Mouse (Mus musculus) frontal cortex, adult 2 months (tissue): ENCODE measurements at regions not wholly inside any gene's neighbourhood (a gene's known extent, or its start where the extent isn't known, plus 50 kb on each side); places are given as distances from the start of the nearest gene placed in this dataset.

ENCODE experiments used
- DNase-seq, 2 experiments: peaks; one replicate each; pipeline ENCODE4 v3.0.0; 2022; ENCODE audit warnings: low spot score in 1 of 2; ENCODE audit errors: extremely low spot score in 1 of 2

- DNase-seq = no peak
Measured at GRCm38 (mm10) chr16:20803278-20803930, 69.1 kb upstream of the Thpo start.

- DNase-seq = no peak
Measured at GRCm38 (mm10) chr16:20802724-20803123, 68.4 kb upstream of the Thpo start.

GRCm38 (mm10) chr16:20800038-20800437 is 65.7 kb upstream of the Thpo start:
- DNase-seq = no peak

GRCm38 (mm10) chr16:20798115-20798514 is 63.8 kb upstream of the Thpo start:
- no peak for DNase-seq

GRCm38 (mm10) chr16:20794721-20795120 is 60.4 kb upstream of the Thpo start:
- DNase-seq = no peak
